Mouse (Mus musculus): ENCODE results near the gene Rpl9.

The Rpl9 gene

GRCm38 (mm10) chr5:65390648-65391644 lies at the start of gene Rpl9, which contains the start of gene Lias:
Gene Rpl9, minus strand, starts transcription at chr5:65391444.
Gene Lias, plus strand, starts transcription at chr5:65391497.
- peak; percentile 98 for DNase-seq

- DNase-seq, result no peak
These were observed 46.8 kb upstream of the Rpl9 start for GRCm38 (mm10) chr5:65438041-65438440.

GRCm38 (mm10) chr5:65435806-65436561 lies 44.7 kb upstream of the Rpl9 start, which contains the start of gene Ugdh:
Gene Ugdh, minus strand, starts transcription at chr5:65435949.
- DNase-seq, result peak; percentile 97

GRCm38 (mm10) chr5:65435363-65435805 lies 44.1 kb upstream of the Rpl9 start:
- DNase-seq, result no peak

GRCm38 (mm10) chr5:65434471-65435362 lies 43.5 kb upstream of the Rpl9 start:
- peak; percentile 21 for DNase-seq

- DNase-seq, result no peak
These were observed 38.2 kb upstream of the Rpl9 start for GRCm38 (mm10) chr5:65429441-65429840.

- DNase-seq, result no peak
These were observed 37.1 kb upstream of the Rpl9 start for GRCm38 (mm10) chr5:65428321-65428720.

GRCm38 (mm10) chr5:65425251-65425650 lies 34.0 kb upstream of the Rpl9 start:
- DNase-seq, result no peak

- DNase-seq, result no peak
These were observed 33.0 kb upstream of the Rpl9 start for GRCm38 (mm10) chr5:65424215-65424614.

- DNase-seq, result no peak
These were observed 31.6 kb upstream of the Rpl9 start for GRCm38 (mm10) chr5:65422803-65423202.

- DNase-seq, result no peak
These were observed 29.6 kb upstream of the Rpl9 start for GRCm38 (mm10) chr5:65420822-65421221.

GRCm38 (mm10) chr5:65419136-65419535 lies 27.9 kb upstream of the Rpl9 start:
- DNase-seq, result no peak

- DNase-seq, result no peak
These were observed 24.6 kb upstream of the Rpl9 start for GRCm38 (mm10) chr5:65415653-65416458.

GRCm38 (mm10) chr5:65407989-65408388 lies 16.7 kb upstream of the Rpl9 start:
- no peak for DNase-seq

- peak; percentile 72 for DNase-seq
These were observed 10.2 kb upstream of the Rpl9 start for GRCm38 (mm10) chr5:65401251-65401994.

- DNase-seq, result no peak
These were observed 3.2 kb upstream of the Rpl9 start for GRCm38 (mm10) chr5:65394425-65394824.

GRCm38 (mm10) chr5:65391753-65392152 lies 509 bp upstream of the Rpl9 start:
- no peak for DNase-seq

GRCm38 (mm10) chr5:65387008-65387867 lies 4.0 kb downstream of the Rpl9 start:
- DNase-seq, result no peak

- DNase-seq, result peak; percentile 10
These were observed 5.5 kb downstream of the Rpl9 start for GRCm38 (mm10) chr5:65385704-65386103.

GRCm38 (mm10) chr5:65374746-65375145 lies 16.5 kb downstream of the Rpl9 start:
- DNase-seq, result no peak
